Mouse (Mus musculus) layer of hippocampus, adult 2 months (tissue): Measurements from ENCODE around the gene Galnt9. TPM values are rescaled to one million over a fixed set of nuclear protein-coding genes. Genes with fewer than 3 reads are reported as not detected.
A peak's percentile ranks its signal among the peaks of the same experiment; 100 is the strongest.

Experiments
- DNase-seq, 2 experiments: peaks; one replicate each; pipeline ENCODE4 v3.0.0; 2022; ENCODE audit warnings: low spot score in 2 of 2
- H3K27ac ChIP-seq: fragments of 200-600 bp; 2 replicates; pipeline ENCODE4 v1.8.1; 2022
- H3K4me3 ChIP-seq: fragments of 200-600 bp; 2 replicates; pipeline ENCODE4 v1.8.1; 2022; ENCODE audit warnings: mild to moderate bottlenecking
- CTCF ChIP-seq: fragments of 200-600 bp; conservative IDR thresholded peaks from 2 replicates; pipeline ENCODE4 v1.8.1; 2022; ENCODE audit warnings: antibody characterized with exemption, mild to moderate bottlenecking, moderate library complexity
- total RNA-seq, 2 experiments: library from RNA; stranded (reverse); gene quantifications; 2 replicates each; pipeline ENCODE4 v1.2.3; 2021

Gene Galnt9
- total RNA-seq, 2 experiments from 2014 or later: 98.3 to 111 TPM

DNA sequence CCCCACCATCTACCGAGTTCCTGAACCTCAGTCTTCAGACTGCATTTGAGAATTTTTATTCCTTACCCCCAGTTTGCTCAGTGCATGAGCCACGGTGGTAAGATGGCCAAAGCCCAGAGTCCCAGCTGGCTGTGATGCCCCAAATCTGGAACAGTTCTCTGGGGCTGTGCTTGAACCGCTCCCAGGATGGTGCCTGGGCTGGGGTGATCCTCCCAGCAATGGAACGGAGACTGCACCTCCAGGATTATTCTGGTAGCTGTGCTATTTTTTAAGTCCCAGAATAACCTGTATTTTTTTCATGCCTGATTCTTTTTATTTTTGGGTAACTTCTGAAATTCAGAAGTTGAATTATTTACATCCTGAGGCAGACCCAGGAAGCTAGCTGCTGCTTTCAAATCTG lies 35.1 kb downstream of the Galnt9 start:
- TF ChIP-seq CTCF: no peak
- Histone ChIP-seq H3K27ac (0 out of 2 replicates have a peak overlapping the region, but pooled peaks have one; percentile 62), H3K4me3 (no peak overlapping the region)
- no peak for DNase-seq

DNA sequence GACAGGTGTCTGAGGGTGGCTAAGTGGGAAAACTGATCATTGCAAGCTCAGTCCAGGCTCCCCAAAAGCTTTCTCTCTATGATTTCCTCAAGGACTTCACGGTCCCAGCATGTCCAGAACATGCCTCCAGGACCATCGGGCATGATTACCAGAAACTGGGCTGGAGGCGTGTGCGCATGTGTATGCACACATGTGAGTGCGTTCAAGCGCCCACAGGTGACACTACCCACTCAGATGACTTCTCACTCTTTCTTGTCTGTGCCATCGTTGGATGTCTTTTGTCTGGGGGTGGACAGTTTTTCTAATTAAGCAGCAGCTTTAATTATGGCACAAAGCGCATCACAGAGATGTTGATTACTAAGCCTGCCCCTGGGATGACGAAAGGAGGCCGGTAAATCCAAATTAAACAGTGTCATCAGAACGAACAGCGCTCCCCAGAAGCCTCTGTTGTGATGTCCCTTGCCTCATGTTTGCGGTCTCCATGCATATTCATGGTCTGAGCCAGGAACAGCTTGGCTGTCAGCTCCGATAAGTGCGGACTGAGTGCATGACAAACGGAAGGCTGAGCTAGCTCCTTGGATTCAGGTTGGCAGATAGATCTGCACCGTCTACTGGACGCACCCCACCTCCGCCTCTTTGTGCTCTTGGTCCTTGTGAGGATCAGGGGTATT lies 36.5 kb downstream of the Galnt9 start:
- no peak overlapping the region for H3K4me3 ChIP-seq
- DNase-seq: peak; percentile 21 to 72
- TF ChIP-seq CTCF: no peak
- H3K27ac ChIP-seq: peak overlapping the region; percentile 62

DNA sequence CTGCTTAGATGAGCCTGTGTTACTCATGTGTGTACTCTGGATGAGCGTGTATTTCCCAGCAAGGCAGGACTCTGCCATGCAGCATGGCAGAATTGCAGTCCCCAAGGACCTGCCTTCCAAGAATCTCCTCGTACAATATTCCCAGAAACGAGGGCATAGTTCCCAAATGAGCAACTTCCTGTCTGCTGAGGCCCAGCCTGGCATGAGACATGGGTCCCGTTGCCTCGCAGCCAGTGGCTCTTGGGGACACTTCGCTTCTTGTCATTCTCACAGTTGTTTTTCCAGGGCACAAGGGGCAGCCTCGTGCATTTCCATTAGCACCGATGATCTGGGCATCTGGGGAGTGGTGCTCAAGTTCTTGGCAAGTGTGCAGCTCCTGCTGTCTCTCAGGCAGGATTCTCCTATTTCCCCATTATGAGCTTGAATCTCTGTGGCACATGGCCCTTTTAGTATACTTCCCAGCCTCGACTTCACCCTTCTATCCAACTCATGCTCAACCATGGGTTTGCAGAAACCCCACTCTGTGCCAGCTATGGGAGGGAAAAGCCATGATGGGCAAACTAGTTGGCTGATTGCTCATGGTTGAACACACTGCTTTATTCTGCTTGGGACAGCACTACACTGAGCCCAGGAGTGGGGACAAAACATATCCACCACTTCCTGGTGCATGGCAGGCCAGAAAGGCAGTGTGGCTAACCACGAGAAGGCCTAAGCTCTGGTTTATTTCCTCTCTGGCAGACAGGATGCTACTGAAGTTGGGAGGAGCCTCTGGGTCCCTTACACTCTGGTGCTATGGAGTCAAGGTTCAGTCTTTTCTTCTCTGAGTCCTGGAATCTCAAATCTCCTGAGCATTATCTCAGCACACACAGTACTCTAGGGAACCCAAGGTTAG lies 38.7 kb downstream of the Galnt9 start:
- no peak for TF ChIP-seq CTCF
- Histone ChIP-seq H3K27ac (0 out of 2 replicates have a peak overlapping the region, but pooled peaks have one; percentile 14), H3K4me3 (no peak overlapping the region)
- DNase-seq: no peak

DNA sequence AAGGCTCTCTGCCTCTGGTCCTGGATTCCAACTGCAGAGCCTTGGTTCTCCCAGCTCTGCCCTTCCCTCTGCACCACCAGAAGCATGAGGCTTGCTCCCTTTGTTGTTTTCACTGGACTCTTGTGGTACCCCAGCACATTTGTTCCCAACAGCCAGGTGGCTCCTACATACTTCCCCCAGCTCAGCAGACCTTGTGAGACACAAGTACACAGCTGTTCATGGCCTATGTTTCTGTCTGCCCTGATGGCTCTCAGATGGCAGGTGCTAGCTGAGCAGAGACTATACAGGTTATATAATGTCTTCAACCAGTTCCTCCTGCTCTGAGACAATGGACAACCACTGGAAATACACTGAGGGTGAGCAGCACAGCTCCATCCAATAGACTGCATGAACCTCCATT lies 43.3 kb downstream of the Galnt9 start:
- no peak overlapping the region for H3K27ac ChIP-seq
- TF ChIP-seq CTCF: no peak
- no peak for DNase-seq
- H3K4me3 ChIP-seq: no peak overlapping the region

DNA sequence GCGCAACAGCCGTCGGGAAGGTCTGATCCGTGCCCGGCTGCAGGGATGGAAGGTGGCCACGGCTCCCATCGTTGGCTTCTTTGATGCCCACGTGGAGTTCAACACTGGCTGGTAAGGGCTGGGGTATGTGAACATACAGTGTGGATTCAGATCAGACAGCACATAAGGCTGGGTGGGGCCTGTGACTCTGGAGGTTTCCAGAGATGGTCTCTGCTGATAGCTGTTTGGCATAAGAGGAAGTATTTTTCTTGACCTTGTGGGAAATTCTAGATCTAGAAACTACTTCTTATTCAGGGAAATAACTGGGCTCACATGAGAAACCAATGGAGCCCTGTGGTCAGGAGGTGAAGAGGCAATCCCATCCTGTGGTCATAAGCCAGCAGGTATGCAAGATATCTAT lies 45.7 kb downstream of the Galnt9 start:
- Histone ChIP-seq H3K27ac (no peak overlapping the region), H3K4me3 (no peak overlapping the region)
- DNase-seq: no peak
- TF ChIP-seq CTCF: no peak

DNA sequence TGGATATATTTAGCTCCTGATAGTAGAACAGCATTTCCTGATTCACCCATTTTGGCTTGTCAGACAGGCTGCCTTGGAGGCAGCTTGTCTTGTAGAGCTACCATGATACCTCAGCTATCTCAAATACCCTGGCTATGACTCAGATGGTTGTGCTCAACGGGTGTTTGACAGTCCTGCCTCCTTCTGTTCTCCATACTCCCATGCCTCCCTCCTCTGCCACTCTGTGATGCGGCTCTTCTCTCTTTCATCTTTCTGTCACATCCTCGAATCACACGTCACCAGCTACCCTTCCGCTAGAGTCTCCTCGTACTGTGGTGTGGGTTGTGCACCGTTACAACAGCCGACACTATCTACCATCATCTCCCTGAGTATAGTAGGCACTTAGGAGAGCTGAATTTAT lies 50.3 kb downstream of the Galnt9 start:
- Histone ChIP-seq H3K27ac (peak overlapping the region; percentile 78), H3K4me3 (no peak overlapping the region)
- no peak for TF ChIP-seq CTCF
- peak in 1 of 2 experiments; percentile 67 for DNase-seq

DNA sequence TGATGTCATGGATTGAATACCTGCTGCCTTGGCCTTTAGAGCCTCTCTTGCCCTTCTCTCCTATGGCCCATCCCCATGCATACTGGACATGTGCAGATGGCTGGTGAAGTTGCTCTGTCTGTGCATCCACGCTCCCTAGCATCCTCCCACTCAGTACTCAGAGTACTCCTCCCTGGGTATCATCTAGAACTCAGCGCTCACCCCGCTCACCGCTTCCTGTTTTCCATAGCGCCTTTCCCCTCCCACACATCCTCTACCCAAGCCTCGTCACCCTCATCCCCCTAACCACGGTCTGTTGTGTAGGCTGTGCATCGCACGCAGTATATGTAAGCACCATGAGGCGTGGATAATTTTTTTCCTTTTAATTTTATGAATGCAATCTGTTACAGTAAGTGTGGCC lies 51.2 kb downstream of the Galnt9 start:
- TF ChIP-seq CTCF: no peak
- no peak overlapping the region for H3K4me3 ChIP-seq
- DNase-seq: peak; percentile 46 to 84
- peak overlapping the region; percentile 78 for H3K27ac ChIP-seq

DNA sequence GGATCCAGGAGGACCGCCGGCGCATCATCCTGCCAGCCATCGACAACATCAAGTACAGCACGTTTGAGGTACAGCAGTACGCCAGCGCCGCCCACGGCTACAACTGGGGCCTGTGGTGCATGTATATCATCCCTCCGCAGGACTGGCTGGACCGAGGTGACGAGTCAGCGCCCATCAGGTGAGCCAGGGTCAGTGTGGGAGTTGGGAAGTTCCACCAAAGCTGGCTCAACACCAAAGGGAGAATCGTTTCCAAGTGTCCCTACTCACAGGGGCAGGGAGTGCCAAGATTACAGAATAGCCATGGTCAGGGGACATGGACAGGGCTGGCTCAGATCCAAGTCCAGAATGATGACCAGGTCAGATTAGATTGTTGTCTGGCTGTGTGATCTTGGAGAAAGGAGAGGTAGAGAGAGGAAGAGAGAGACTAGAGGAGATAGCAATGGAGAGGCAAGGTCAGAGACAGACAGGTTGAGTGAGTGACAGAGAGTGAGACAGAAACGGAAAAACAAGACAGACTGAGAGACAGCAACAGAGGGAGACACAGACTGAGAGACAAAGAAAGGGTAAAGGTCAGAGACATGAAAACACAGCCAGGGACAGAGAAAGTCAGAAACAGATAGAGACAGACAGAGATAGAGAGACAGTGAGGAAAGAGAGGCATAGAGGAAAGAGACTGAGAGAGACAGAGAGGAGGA lies 52.1 kb downstream of the Galnt9 start:
- DNase-seq: no peak
- H3K4me3 ChIP-seq: no peak overlapping the region
- H3K27ac ChIP-seq: peak overlapping the region; percentile 55; the same call in 1 of the 2 replicates
- no peak for TF ChIP-seq CTCF

DNA sequence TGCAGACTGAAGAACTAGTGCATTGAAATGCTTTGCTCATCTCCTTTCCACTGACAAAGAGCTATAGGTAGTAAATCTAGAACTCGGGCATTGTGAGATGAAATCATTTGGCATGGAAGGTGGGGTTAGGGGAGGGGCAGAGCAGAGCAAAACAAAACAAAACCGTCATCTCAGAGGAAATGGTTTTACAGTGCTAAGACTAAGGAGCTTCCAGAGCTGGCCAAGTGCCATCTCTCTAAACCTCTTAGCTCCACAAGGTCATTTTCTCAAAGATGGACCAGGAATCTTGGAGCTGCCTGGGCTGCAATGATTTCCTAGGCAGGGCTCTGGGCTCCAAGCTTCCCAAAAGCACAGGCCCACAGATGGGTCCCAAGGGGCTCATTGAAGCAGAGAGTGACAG lies 53.3 kb downstream of the Galnt9 start:
- TF ChIP-seq CTCF: no peak
- no peak for DNase-seq
- peak overlapping the region; percentile 25; the same call in 1 of the 2 replicates for H3K27ac ChIP-seq

DNA sequence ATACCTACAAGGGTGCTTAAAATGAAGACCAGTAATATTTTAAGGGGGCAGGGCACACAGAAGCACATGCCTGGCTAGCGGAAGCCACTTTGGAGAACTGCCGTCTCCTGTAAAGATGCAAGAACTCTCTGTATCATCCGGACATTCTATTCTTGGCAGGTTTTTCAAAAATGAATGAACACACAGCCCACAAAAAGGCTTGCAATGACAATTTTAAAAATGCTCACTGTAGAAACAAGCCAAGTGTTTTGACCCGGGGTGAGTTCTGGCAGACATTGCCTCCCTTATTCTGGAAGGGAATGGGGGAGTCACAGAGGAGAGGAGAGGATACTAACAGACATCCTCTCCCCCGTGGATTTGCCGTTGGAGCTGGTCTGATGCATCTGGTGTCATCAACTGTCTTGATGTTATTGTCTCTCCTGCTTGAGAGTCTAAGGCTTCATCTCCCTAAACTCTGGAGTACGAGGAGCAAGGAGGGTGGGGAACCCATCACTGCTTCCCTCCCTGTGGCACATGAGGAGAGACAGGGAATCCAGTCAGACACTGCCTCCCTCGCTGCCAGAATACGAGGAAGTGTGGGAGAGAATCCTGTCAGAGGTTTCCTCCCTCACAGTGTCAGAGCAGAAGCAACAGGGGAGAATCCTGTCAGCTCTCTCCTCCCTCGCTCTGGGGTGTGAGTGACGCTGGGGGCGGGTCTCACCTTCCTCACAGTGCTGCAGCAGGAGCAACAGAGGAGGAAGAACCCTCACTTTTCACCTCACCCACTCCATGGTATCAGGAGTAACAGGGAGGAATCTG lies 54.3 kb downstream of the Galnt9 start:
- Histone ChIP-seq H3K4me3 (no peak overlapping the region), H3K27ac (peak overlapping the region; percentile 23; the same call in 1 of the 2 replicates)
- no peak for TF ChIP-seq CTCF
- DNase-seq: peak; percentile 34 to 60

More for the DNA sequence above, 53.3 kb downstream of the Galnt9 start:
- no peak overlapping the region for H3K4me3 ChIP-seq

DNA sequence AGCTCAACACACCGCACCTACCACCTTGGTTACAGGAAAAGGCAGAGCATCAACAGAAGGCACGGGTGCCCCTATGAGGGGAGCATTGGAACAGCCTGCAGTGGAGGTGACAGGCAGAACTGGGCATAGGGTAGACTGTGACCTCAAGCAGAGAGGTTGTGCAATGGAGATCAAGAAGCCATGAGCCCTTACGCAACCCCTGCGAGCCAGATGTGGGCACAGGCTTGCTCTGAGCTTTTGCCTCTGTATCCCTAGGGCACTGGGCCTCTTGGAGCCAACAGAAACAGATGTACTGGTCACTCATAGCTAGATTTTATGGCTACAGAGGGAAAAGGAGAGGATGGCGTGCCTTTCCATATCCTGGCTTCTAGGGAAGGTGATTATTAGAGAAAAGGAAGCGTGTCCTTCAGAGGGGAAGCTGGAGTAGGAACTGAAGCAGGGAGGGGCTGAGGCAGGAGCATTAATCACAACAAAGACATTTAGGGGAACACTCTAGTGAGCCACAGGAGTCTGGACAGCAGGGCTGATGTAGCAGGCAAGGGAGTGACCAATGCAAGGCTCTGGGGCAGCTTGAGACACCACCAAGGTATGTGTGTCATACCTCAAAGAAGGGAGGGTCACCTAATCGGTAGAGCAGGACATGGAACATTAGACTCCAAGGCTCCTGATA lies 59.0 kb downstream of the Galnt9 start:
- Histone ChIP-seq H3K27ac (0 out of 2 replicates have a peak overlapping the region, but pooled peaks have one; percentile 10), H3K4me3 (no peak overlapping the region)
- no peak for TF ChIP-seq CTCF
- no peak for DNase-seq

DNA sequence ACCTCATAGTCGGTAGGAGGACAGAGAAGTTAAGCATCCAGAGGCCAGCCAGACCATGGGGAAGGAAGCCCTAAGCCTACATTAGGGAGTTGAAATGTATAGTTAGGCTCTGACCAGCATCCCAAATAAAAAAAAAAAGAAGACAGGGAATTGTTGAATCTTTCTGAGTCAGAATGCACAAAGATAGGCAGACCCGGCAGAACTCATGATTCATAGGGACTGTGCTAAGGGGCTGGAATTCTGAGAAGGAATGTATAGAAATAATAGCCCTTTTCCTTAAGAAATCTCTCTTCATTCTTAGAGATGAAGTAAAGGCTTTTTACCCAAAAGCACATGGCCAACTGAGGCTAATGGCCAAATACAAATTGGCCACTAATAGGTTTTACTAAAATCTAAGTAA lies 60.2 kb downstream of the Galnt9 start:
- TF ChIP-seq CTCF: no peak
- DNase-seq: no peak
- no peak overlapping the region for H3K27ac ChIP-seq
- no peak overlapping the region for H3K4me3 ChIP-seq
